Mouse (Mus musculus) midbrain, embryonic 16.5 days (tissue): Measurements from ENCODE around the gene Pygo1. TPM values are rescaled to one million over a fixed set of nuclear protein-coding genes. Genes with fewer than 3 reads are reported as not detected.

Source experiments
- ATAC-seq: fragments of 200-750 bp; cut with Nextera tagmentation; 2 replicates; pipeline ENCODE4 v1.8.0; 2017; ENCODE audit warnings: moderate TSS enrichment
- H3K27ac ChIP-seq: fragments of 300-500 bp; sonication (generic); 2 replicates; pipeline ENCODE4 v1.5.1; 2014; ENCODE audit warnings: mild to moderate bottlenecking, low read length, mixed read lengths
- H3K27me3 ChIP-seq: fragments of 300-500 bp; sonication (generic); 2 replicates; pipeline ENCODE4 v1.6.1; 2014; ENCODE audit warnings: low read depth, low read length, mixed read lengths; ENCODE audit not compliant: control insufficient read depth, insufficient read depth
- H3K36me3 ChIP-seq: fragments of 300-500 bp; sonication (generic); 2 replicates; pipeline ENCODE4 v1.6.1; 2014; ENCODE audit warnings: mild to moderate bottlenecking, low read length, moderate library complexity, mixed read lengths; ENCODE audit not compliant: control insufficient read depth, insufficient read depth
- H3K4me1 ChIP-seq: fragments of 300-500 bp; sonication (generic); 2 replicates; pipeline ENCODE4 v1.6.1; 2014; ENCODE audit warnings: mild to moderate bottlenecking, low read length, mixed read lengths; ENCODE audit not compliant: control insufficient read depth, insufficient read depth
- H3K4me2 ChIP-seq: fragments of 300-500 bp; sonication (generic); 2 replicates; pipeline ENCODE4 v1.6.1; 2014; ENCODE audit warnings: mild to moderate bottlenecking, low read length, mixed read lengths
- H3K4me3 ChIP-seq: fragments of 300-500 bp; sonication (generic); 2 replicates; pipeline ENCODE4 v1.5.1; 2014; ENCODE audit warnings: low read depth, mild to moderate bottlenecking, low read length, moderate library complexity, mixed read lengths
- H3K9ac ChIP-seq: fragments of 300-500 bp; sonication (generic); 2 replicates; pipeline ENCODE4 v1.6.1; 2014; ENCODE audit warnings: low read depth, low read length, mixed read lengths
- H3K9me3 ChIP-seq: fragments of 300-500 bp; sonication (generic); replicated peaks from 2 replicates; pipeline ENCODE4 v1.6.1; 2014; ENCODE audit warnings: mild to moderate bottlenecking, low read length, mixed read lengths; ENCODE audit not compliant: control insufficient read depth, poor library complexity, severe bottlenecking
- WGBS: fragments of 180-500 bp; shearing (Covaris S2); extraction: QIAGEN DNeasy Blood & Tissue Kit; methylation state at CpG from one replicate; pipeline ENCODE4 v1.1.7; 2014; 5-methylcytosine and 5-hydroxymethylcytosine counted together
- polyA plus RNA-seq: library from polyadenylated mRNA; unstranded; fragments of >200 nt; fragmentation: Nextera tagmentation; extraction: Ambion mirVana; gene quantifications from 2 replicates; pipeline ENCODE4 v1.2.1, GENCODE M21; 2015

Gene Pygo1
- polyA plus RNA-seq, 1 experiment from 2014 or later: 13.5 TPM

GRCm38 (mm10) chr9:72915728-72916127, 9.7 kb upstream of the Pygo1 start:
- Histone ChIP-seq H3K9me3 (no peaks in the 10 kb centered on the region), H3K27me3 (no peaks in the 10 kb centered on the region), H3K4me1 (no peaks in the 10 kb centered on the region), H3K4me3 (no peak overlapping the region), H3K27ac (no peak overlapping the region), H3K4me2 (no peak overlapping the region), H3K36me3 (no peaks in the 10 kb centered on the region), H3K9ac (no peak overlapping the region)
- WGBS: 76% methylated on average over 7 of the region's 7 CpGs
- ATAC-seq: no peak

- no peak overlapping the region for H3K27ac ChIP-seq
- H3K9ac ChIP-seq: no peak overlapping the region
- H3K4me1 ChIP-seq: peaks cover 24% of the 10 kb centered on the region
- H3K9me3 ChIP-seq: no peaks in the 10 kb centered on the region
- no peaks in the 10 kb centered on the region for H3K36me3 ChIP-seq
- no peak overlapping the region for H3K4me2 ChIP-seq
- ATAC-seq: no peak
- no peaks in the 10 kb centered on the region for H3K27me3 ChIP-seq
- WGBS: 87% methylated on average over 3 of the region's 3 CpGs
- H3K4me3 ChIP-seq: no peak overlapping the region
These were observed 2.4 kb upstream of the Pygo1 start for GRCm38 (mm10) chr9:72923068-72923467.

GRCm38 (mm10) chr9:72925935-72926258, 452 bp downstream of the Pygo1 start:
- Histone ChIP-seq H3K27ac (peak overlapping the region; percentile 84), H3K4me2 (peak overlapping the region; percentile 97), H3K9me3 (no peaks in the 10 kb centered on the region), H3K9ac (peak overlapping the region; percentile 92), H3K4me3 (peak overlapping the region; percentile 71), H3K4me1 (peaks cover 26% of the 10 kb centered on the region), H3K36me3 (no peaks in the 10 kb centered on the region), H3K27me3 (no peaks in the 10 kb centered on the region)
- WGBS: under 1% methylated on average over 20 of the region's 20 CpGs
- ATAC-seq: peak; percentile 54; the same call in 1 of the 2 replicates

GRCm38 (mm10) chr9:72931166-72931790, 5.8 kb downstream of the Pygo1 start:
- H3K4me3 ChIP-seq: no peak overlapping the region
- H3K27me3 ChIP-seq: no peaks in the 10 kb centered on the region
- H3K36me3 ChIP-seq: no peaks in the 10 kb centered on the region
- no peaks in the 10 kb centered on the region for H3K9me3 ChIP-seq
- H3K9ac ChIP-seq: no peak overlapping the region
- no peak overlapping the region for H3K4me2 ChIP-seq
- WGBS: 82% methylated on average over 13 of the region's 13 CpGs
- ATAC-seq: no peak
- H3K4me1 ChIP-seq: peaks cover 20% of the 10 kb centered on the region
- no peak overlapping the region for H3K27ac ChIP-seq

GRCm38 (mm10) chr9:72935309-72935708, 9.9 kb downstream of the Pygo1 start:
- ATAC-seq: no peak
- Histone ChIP-seq H3K36me3 (no peaks in the 10 kb centered on the region), H3K9me3 (no peaks in the 10 kb centered on the region), H3K27ac (no peak overlapping the region), H3K4me2 (no peak overlapping the region), H3K4me1 (no peaks in the 10 kb centered on the region), H3K4me3 (no peak overlapping the region), H3K9ac (no peak overlapping the region), H3K27me3 (no peaks in the 10 kb centered on the region)
- 90% methylated on average over 4 of the region's 4 CpGs for WGBS

GRCm38 (mm10) chr9:72936301-72936700, 10.9 kb downstream of the Pygo1 start:
- no peaks in the 10 kb centered on the region for H3K4me1 ChIP-seq
- H3K27me3 ChIP-seq: no peaks in the 10 kb centered on the region
- H3K9ac ChIP-seq: no peak overlapping the region
- ATAC-seq: no peak
- no peak overlapping the region for H3K4me3 ChIP-seq
- no peak overlapping the region for H3K27ac ChIP-seq
- WGBS: 84% methylated on average over 2 of the region's 2 CpGs
- no peaks in the 10 kb centered on the region for H3K36me3 ChIP-seq
- no peak overlapping the region for H3K4me2 ChIP-seq
- H3K9me3 ChIP-seq: no peaks in the 10 kb centered on the region

- Histone ChIP-seq H3K4me2 (no peak overlapping the region), H3K4me3 (no peak overlapping the region), H3K9me3 (no peaks in the 10 kb centered on the region; the same call in 1 of the 2 replicates), H3K36me3 (peaks cover 23% of the 10 kb centered on the region), H3K27ac (no peak overlapping the region), H3K4me1 (no peaks in the 10 kb centered on the region), H3K9ac (no peak overlapping the region), H3K27me3 (no peaks in the 10 kb centered on the region)
- 60% methylated on average over 3 of the region's 3 CpGs for WGBS
- no peak for ATAC-seq
These were observed 18.0 kb downstream of the Pygo1 start for GRCm38 (mm10) chr9:72943424-72943823.

GRCm38 (mm10) chr9:72944286-72944685, 18.8 kb downstream of the Pygo1 start:
- Histone ChIP-seq H3K4me1 (no peaks in the 10 kb centered on the region), H3K27ac (no peak overlapping the region), H3K27me3 (no peaks in the 10 kb centered on the region), H3K9ac (no peak overlapping the region), H3K9me3 (no peaks in the 10 kb centered on the region; the same call in 1 of the 2 replicates), H3K4me3 (no peak overlapping the region), H3K4me2 (no peak overlapping the region), H3K36me3 (peaks cover 23% of the 10 kb centered on the region)
- ATAC-seq: no peak
- WGBS: 95% methylated on average over 13 of the region's 13 CpGs

- Histone ChIP-seq H3K4me3 (no peak overlapping the region), H3K27ac (no peak overlapping the region), H3K4me1 (no peaks in the 10 kb centered on the region), H3K27me3 (no peaks in the 10 kb centered on the region), H3K9me3 (no peaks in the 10 kb centered on the region; the same call in 1 of the 2 replicates), H3K9ac (no peak overlapping the region), H3K4me2 (no peak overlapping the region), H3K36me3 (peaks cover 23% of the 10 kb centered on the region)
- ATAC-seq: no peak
- 95% methylated on average over 1 of the region's 1 CpGs for WGBS
These were observed 21.6 kb downstream of the Pygo1 start for GRCm38 (mm10) chr9:72947010-72947409.
